Mouse (Mus musculus): Measurements from ENCODE around the gene Pla2g4b.

GRCm38 (mm10) chr2:120074096-120074495, 40.9 kb downstream of the Pla2g4b start:
- TF ChIP-seq CTCF (IDR thresholded peaks at IDR 0.05; ENCODE audit: low read depth) = no peak
- TF ChIP-seq EP300 (IDR thresholded peaks at IDR 0.05; ENCODE audit: low read depth) = no peak
